Mouse (Mus musculus): ENCODE data around the gene Tll2.
A peak's percentile ranks its signal among the peaks of the same experiment; 100 is the strongest.

The Tll2 gene

GRCm38 (mm10) chr19:41206811-41207344 lies at the start of gene Tll2:
Gene Tll2, minus strand, starts transcription at chr19:41206835.
- DNase-seq (ENCODE audit: low read depth, low spot score): no peak

- no peak for DNase-seq (ENCODE audit: low read depth, low spot score)
These were observed 47.9 kb upstream of the Tll2 start for GRCm38 (mm10) chr19:41254584-41254983.

- no peak for DNase-seq (ENCODE audit: low read depth, low spot score)
These were observed 42.3 kb upstream of the Tll2 start for GRCm38 (mm10) chr19:41248968-41249367.

- DNase-seq (ENCODE audit: low read depth, low spot score): no peak
These were observed 41.6 kb upstream of the Tll2 start for GRCm38 (mm10) chr19:41248271-41248670.

- no peak for DNase-seq (ENCODE audit: low read depth, low spot score)
These were observed 39.6 kb upstream of the Tll2 start for GRCm38 (mm10) chr19:41246271-41246670.

- no peak for DNase-seq (ENCODE audit: low read depth, low spot score)
These were observed 37.9 kb upstream of the Tll2 start for GRCm38 (mm10) chr19:41244581-41244980.

- no peak for DNase-seq (ENCODE audit: low read depth, low spot score)
These were observed 35.4 kb upstream of the Tll2 start for GRCm38 (mm10) chr19:41241997-41242396.

- no peak for DNase-seq (ENCODE audit: low read depth, low spot score)
These were observed 27.1 kb upstream of the Tll2 start for GRCm38 (mm10) chr19:41233698-41234097.

GRCm38 (mm10) chr19:41208326-41208725 lies 1.7 kb upstream of the Tll2 start:
- no peak for DNase-seq (ENCODE audit: low read depth, low spot score)

GRCm38 (mm10) chr19:41206041-41206810 lies 409 bp downstream of the Tll2 start:
- DNase-seq (ENCODE audit: low read depth, low spot score): no peak

- no peak for DNase-seq (ENCODE audit: low read depth, low spot score)
These were observed 2.2 kb downstream of the Tll2 start for GRCm38 (mm10) chr19:41204159-41205081.

- peak; percentile 71 for DNase-seq (ENCODE audit: low read depth, low spot score)
These were observed 9.0 kb downstream of the Tll2 start for GRCm38 (mm10) chr19:41197606-41198005.

GRCm38 (mm10) chr19:41193379-41193778 lies 13.3 kb downstream of the Tll2 start:
- no peak for DNase-seq (ENCODE audit: low read depth, low spot score)

GRCm38 (mm10) chr19:41192953-41193352 lies 13.7 kb downstream of the Tll2 start:
- no peak for DNase-seq (ENCODE audit: low read depth, low spot score)

GRCm38 (mm10) chr19:41191724-41192123 lies 14.9 kb downstream of the Tll2 start:
- no peak for DNase-seq (ENCODE audit: low read depth, low spot score)

- no peak for DNase-seq (ENCODE audit: low read depth, low spot score)
These were observed 15.7 kb downstream of the Tll2 start for GRCm38 (mm10) chr19:41190876-41191434.

- DNase-seq (ENCODE audit: low read depth, low spot score): no peak
These were observed 29.3 kb downstream of the Tll2 start for GRCm38 (mm10) chr19:41177331-41177730.

GRCm38 (mm10) chr19:41176881-41177280 lies 29.8 kb downstream of the Tll2 start:
- DNase-seq (ENCODE audit: low read depth, low spot score): no peak

- DNase-seq (ENCODE audit: low read depth, low spot score): no peak
These were observed 40.8 kb downstream of the Tll2 start for GRCm38 (mm10) chr19:41165914-41166235.

GRCm38 (mm10) chr19:41165144-41165913 lies 41.3 kb downstream of the Tll2 start:
- DNase-seq (ENCODE audit: low read depth, low spot score): no peak

GRCm38 (mm10) chr19:41164447-41165095 lies 42.1 kb downstream of the Tll2 start:
- no peak for DNase-seq (ENCODE audit: low read depth, low spot score)

Measured in telencephalon, adult 2 months (tissue).